Mouse (Mus musculus) heart, embryonic 16.5 days (tissue): ENCODE measurements around the gene Cyp2c23. TPM values are rescaled to one million over a fixed set of nuclear protein-coding genes. Genes with fewer than 3 reads are reported as not detected.

Source experiments
- ATAC-seq: fragments of 200-750 bp; cut with Nextera tagmentation; replicated peaks from 2 replicates; pipeline ENCODE4 v1.8.0; 2017; ENCODE audit warnings: moderate number of reproducible peaks; ENCODE audit not compliant: insufficient read depth, low FRiP score; ENCODE audit errors: extremely low read depth
- H3K27ac ChIP-seq: fragments of 300-500 bp; sonication (generic); 2 replicates; pipeline ENCODE4 v1.5.1; 2014; ENCODE audit warnings: mild to moderate bottlenecking, low read length, control low read depth, moderate library complexity
- H3K27me3 ChIP-seq: fragments of 300-500 bp; sonication (generic); 2 replicates; pipeline ENCODE4 v1.6.1; 2014; ENCODE audit warnings: low read length, mixed read lengths; ENCODE audit not compliant: control insufficient read depth, insufficient read depth
- H3K36me3 ChIP-seq: fragments of 300-500 bp; sonication (generic); 2 replicates; pipeline ENCODE4 v1.6.1; 2014; ENCODE audit not compliant: control insufficient read depth, insufficient read depth
- H3K4me1 ChIP-seq: fragments of 300-500 bp; sonication (generic); 2 replicates; pipeline ENCODE4 v1.6.1; 2014; ENCODE audit warnings: low read length, mixed read lengths; ENCODE audit not compliant: control insufficient read depth, insufficient read depth
- H3K4me2 ChIP-seq: fragments of 300-500 bp; sonication (generic); 2 replicates; pipeline ENCODE4 v1.6.1; 2014; ENCODE audit warnings: low read depth, mild to moderate bottlenecking, control low read depth, low read length
- H3K4me3 ChIP-seq: fragments of 300-500 bp; sonication (generic); 2 replicates; pipeline ENCODE4 v1.5.1; 2014; ENCODE audit warnings: mild to moderate bottlenecking, control low read depth, low read length
- H3K9ac ChIP-seq: fragments of 300-500 bp; sonication (generic); 2 replicates; pipeline ENCODE4 v1.6.1; 2014; ENCODE audit warnings: low read length, control low read depth
- H3K9me3 ChIP-seq: fragments of 300-500 bp; sonication (generic); replicated peaks from 2 replicates; pipeline ENCODE4 v1.6.1; 2016; ENCODE audit warnings: low read length; ENCODE audit not compliant: control insufficient read depth
- WGBS: fragments of 180-500 bp; shearing (Covaris S2); extraction: QIAGEN DNeasy Blood & Tissue Kit; methylation state at CpG from one replicate; pipeline ENCODE4 v1.1.7; 2014; 5-methylcytosine and 5-hydroxymethylcytosine counted together
- polyA plus RNA-seq: library from polyadenylated mRNA; unstranded; fragments of >200 nt; fragmentation: Nextera tagmentation; extraction: Ambion mirVana; gene quantifications from 2 replicates; pipeline ENCODE4 v1.2.1, GENCODE M21; 2015

Gene Cyp2c23
- polyA plus RNA-seq, 1 experiment from 2014 or later, result not detected

DNA sequence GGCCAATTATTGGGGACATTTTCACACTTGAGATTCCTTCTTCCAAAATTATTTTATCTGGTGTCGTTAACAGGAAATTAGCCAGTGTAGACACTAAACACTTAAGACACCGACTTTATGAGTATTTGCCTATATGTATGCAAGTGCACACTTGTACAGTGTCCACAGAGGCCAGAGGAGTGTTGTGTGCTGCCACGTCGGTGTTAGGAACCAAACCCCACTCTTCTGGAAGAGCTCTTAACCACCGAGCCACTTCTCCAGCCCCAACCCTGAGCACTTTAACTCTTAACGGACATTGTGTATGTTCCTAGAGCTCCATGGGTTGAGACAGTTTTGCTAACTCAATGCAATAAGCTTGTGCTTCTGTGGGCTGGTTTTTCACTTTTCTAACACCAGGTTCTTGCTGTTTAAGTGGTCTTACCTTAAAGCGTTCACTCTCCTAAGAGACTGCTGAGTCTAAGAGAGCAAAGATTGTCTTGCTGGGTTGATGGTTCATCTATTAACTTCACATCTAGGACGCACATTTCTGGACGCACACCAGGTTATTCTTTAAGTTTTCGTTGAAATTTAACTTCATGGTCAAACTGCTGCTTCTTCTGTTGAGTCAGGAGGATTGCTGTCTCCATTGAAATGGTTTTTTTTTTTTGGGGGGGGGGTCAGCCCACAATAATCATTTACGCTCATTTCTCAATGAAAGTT lies 3.2 kb upstream of the Cyp2c23 start:
- 85% methylated on average over 11 of the region's 11 CpGs for WGBS

DNA sequence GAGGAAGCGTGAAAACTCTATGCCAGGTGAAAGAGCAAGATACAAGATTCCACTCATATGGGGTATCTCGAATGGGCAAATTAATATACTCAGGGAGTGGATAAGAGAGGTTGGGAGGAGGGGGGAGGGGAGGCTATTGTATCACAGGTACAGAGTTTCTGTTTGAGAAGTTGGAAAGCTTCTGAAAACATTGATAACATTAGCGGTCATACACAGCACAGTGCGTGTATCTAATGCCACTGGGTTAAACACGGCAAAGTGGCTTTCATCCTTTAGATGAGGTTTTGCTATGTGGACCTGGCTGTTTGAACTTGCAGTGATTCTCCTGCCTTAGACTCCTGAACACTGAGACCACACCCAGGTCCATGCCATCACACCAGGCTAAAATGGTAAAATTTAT lies 1.0 kb upstream of the Cyp2c23 start:
- no peak overlapping the region for H3K4me2 ChIP-seq
- H3K9ac ChIP-seq, result no peak overlapping the region
- no peaks in the 10 kb centered on the region for H3K9me3 ChIP-seq
- no peak overlapping the region for H3K27ac ChIP-seq
- H3K27me3 ChIP-seq, result no peaks in the 10 kb centered on the region
- no peak overlapping the region for H3K4me3 ChIP-seq
- H3K36me3 ChIP-seq, result no peaks in the 10 kb centered on the region
- H3K4me1 ChIP-seq, result no peaks in the 10 kb centered on the region
- WGBS, result 79% methylated on average over 5 of the region's 5 CpGs
- ATAC-seq, result no peak

More for the DNA sequence above, 3.2 kb upstream of the Cyp2c23 start:
- no peak overlapping the region for H3K27ac ChIP-seq
- H3K9ac ChIP-seq, result no peak overlapping the region
- no peaks in the 10 kb centered on the region for H3K27me3 ChIP-seq
- no peak overlapping the region for H3K4me3 ChIP-seq
- H3K36me3 ChIP-seq, result no peaks in the 10 kb centered on the region; the same call in 1 of the 2 replicates
- H3K9me3 ChIP-seq, result no peaks in the 10 kb centered on the region
- no peak for ATAC-seq
- H3K4me2 ChIP-seq, result no peak overlapping the region
- no peaks in the 10 kb centered on the region for H3K4me1 ChIP-seq

DNA sequence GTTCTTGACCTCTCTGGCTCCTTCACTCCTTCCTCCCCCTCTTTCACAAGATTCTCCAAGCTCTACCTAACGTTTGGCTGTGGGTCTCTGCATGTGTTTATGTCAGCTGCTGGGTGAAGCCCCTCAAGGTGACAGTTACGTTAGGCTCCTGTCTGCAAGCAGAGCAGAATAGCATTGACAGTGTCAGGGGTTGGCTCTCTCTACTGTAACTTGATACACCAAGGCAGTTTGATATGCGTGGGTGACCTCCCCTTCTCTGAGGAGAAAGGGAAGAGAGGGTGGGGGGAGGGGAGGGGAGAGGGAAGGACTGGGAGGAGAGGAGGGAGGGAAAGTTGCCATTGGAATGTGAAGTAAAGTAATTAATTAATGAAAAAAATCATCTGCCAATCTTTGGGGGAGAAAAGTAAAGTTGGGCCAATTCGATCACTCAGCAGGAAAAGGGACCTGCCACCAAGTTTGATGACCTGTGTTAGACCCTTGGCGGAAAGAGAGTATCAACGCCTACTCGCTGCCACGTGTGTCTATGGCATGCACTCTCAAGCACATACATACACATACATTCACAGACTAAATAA lies 2.0 kb downstream of the Cyp2c23 start:
- no peak for ATAC-seq
- H3K9me3 ChIP-seq, result no peaks in the 10 kb centered on the region
- 59% methylated on average over 8 of the region's 8 CpGs for WGBS

DNA sequence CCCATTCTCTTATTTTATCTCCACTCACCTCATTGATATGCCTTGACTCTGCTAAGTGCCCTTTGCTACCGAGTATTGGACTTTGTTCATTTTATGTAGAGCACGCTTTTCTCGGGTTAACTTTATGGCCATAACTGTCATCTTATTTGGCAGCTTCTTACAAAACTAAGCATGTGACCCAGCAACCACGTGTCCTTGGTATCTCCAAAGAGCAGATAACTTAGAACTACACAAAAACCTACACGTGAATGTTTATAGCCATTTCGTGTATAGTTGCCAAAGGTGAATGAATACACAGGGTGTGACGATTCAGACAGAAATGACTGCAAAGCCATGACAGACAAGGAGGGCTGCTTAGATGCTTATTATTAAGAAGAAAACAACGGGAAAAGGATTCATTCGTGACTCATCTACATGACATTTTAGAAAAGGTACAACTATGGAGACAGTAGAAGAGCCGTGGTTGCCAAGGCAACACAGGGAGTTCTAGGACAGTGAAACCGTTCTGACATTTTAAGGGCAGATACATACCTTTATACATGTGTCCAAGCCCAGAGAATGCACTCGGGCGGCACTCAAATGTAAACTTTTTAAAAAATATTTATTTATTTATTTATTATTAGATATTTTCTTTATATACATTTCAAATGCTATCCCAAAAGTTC lies 4.0 kb downstream of the Cyp2c23 start:
- no peaks in the 10 kb centered on the region for H3K4me1 ChIP-seq
- no peaks in the 10 kb centered on the region for H3K9me3 ChIP-seq
- no peaks in the 10 kb centered on the region for H3K27me3 ChIP-seq
- 77% methylated on average over 13 of the region's 13 CpGs for WGBS
- H3K9ac ChIP-seq, result no peak overlapping the region
- H3K4me3 ChIP-seq, result no peak overlapping the region
- no peak overlapping the region for H3K4me2 ChIP-seq
- ATAC-seq, result no peak
- no peak overlapping the region for H3K27ac ChIP-seq
- no peaks in the 10 kb centered on the region for H3K36me3 ChIP-seq

More for the DNA sequence above, 2.0 kb downstream of the Cyp2c23 start:
- Histone ChIP-seq H3K9ac (no peak overlapping the region), H3K27ac (no peak overlapping the region), H3K4me1 (no peaks in the 10 kb centered on the region), H3K4me3 (no peak overlapping the region), H3K36me3 (no peaks in the 10 kb centered on the region), H3K27me3 (no peaks in the 10 kb centered on the region), H3K4me2 (no peak overlapping the region)

DNA sequence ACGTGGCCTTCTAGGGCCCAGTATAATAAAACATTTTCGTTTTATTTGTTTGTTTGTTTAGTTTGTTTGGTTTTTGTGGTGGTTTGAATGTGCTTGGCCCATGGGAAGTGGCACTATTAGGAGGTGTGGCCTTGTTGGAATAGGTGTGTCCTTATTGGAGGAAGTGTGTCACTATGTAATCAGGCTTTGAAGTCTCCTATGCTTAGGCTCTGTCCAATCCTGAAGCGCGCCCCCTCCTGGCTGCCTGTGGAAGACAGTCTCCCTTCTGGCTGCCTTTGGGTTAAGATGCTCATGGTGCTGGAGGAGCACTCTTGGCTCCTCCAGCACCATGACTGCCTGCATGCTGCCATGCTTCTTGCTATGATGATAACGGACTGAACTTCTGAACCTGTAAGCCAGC lies 5.9 kb downstream of the Cyp2c23 start:
- no peak for ATAC-seq
- H3K4me3 ChIP-seq, result no peak overlapping the region
- no peaks in the 10 kb centered on the region for H3K9me3 ChIP-seq
- H3K27ac ChIP-seq, result no peak overlapping the region
- 62% methylated on average over 5 of the region's 5 CpGs for WGBS
- H3K9ac ChIP-seq, result no peak overlapping the region
- H3K27me3 ChIP-seq, result no peaks in the 10 kb centered on the region
- H3K36me3 ChIP-seq, result no peaks in the 10 kb centered on the region
- H3K4me2 ChIP-seq, result no peak overlapping the region
- no peaks in the 10 kb centered on the region for H3K4me1 ChIP-seq

DNA sequence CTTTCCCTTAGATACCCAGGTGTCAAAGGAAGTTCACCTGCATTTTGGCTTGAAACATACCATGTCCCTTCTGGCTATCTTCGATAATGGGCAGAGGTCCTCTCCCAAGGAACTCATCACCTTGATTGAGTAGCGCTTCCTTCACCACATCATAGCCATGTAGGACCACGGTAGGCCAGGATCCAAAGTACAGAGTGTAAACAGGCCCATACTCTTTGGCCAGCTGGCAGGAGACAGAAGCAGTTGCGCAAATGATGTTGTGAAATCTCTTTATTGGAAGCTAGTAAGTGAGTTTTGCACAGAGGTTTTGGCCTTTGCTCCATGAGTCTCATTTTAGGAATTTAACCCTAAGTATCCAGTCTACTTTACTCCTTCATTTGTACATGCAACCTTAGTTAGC lies 7.5 kb downstream of the Cyp2c23 start:
- 71% methylated on average over 4 of the region's 4 CpGs for WGBS
- no peak for ATAC-seq
- no peaks in the 10 kb centered on the region for H3K4me1 ChIP-seq

DNA sequence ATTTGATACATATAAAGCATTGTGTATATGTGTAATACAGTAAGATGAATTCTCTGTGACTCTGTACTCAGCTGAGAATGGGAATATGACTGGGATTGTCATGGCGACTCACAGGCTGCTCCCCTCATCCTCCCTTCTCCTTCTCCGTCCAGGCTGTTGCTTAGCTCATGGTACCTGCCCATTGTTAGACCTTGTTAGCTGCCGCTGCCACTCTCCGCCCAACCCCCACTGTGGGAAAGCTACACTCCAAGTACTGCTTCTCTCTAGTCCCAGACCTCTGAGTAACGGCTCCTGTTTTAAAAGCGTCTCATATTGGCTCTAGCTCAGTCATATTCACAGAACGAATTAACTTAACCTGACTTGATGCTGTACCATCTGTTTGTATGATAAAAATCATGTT lies 9.3 kb downstream of the Cyp2c23 start:
- H3K9me3 ChIP-seq, result no peaks in the 10 kb centered on the region
- no peak overlapping the region for H3K9ac ChIP-seq
- H3K4me2 ChIP-seq, result no peak overlapping the region
- H3K27me3 ChIP-seq, result no peaks in the 10 kb centered on the region
- H3K36me3 ChIP-seq, result no peaks in the 10 kb centered on the region
- no peak for ATAC-seq
- H3K4me3 ChIP-seq, result no peak overlapping the region
- no peak overlapping the region for H3K27ac ChIP-seq
- H3K4me1 ChIP-seq, result no peaks in the 10 kb centered on the region
- WGBS, result 66% methylated on average over 7 of the region's 7 CpGs

More for the DNA sequence above, 7.5 kb downstream of the Cyp2c23 start:
- no peak overlapping the region for H3K9ac ChIP-seq
- H3K27me3 ChIP-seq, result no peaks in the 10 kb centered on the region
- no peaks in the 10 kb centered on the region for H3K36me3 ChIP-seq
- H3K9me3 ChIP-seq, result no peaks in the 10 kb centered on the region
- no peak overlapping the region for H3K27ac ChIP-seq
- no peak overlapping the region for H3K4me3 ChIP-seq
- no peak overlapping the region for H3K4me2 ChIP-seq

DNA sequence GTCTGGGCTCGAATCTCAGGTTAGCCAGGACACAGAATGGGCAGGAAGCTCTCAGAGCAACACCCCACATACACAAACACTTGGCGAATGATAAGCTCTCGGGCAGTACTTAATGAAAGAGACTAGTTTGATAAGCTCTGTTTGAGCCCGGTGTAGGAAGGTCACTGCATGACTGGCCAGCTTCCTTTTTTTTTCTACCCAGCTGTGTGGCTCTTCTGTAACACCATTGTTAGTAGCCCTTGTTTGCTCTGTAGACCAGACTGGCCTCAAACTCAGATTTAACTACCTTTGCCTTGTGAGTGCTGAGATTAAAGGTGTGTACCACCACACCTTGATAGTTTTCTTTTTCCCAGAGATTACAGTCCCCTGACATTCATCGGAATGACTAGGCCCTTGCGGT lies 15.1 kb downstream of the Cyp2c23 start:
- H3K36me3 ChIP-seq, result no peaks in the 10 kb centered on the region
- 42% methylated on average over 6 of the region's 6 CpGs for WGBS

DNA sequence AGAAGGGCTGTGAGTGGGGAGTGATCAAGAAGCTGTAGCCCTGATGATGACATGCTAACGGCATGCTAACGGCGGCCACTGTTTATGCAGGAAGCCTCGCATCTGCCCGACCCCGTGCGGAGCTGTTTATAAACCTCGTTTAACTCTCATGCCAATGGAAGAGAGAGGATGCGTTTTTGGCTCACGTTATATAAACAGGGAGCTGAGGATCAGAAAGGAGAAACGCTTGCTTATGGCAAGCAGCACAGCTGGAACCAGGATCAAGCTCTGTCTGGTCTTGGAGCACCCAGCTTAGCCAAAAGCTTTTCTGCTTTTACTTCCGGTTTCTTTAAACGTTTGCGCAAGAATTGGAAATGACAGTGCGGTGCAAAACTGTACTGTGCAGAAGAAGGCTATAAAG lies 20.2 kb downstream of the Cyp2c23 start:
- H3K4me2 ChIP-seq, result no peak overlapping the region
- H3K27ac ChIP-seq, result no peak overlapping the region
- no peaks in the 10 kb centered on the region for H3K27me3 ChIP-seq
- H3K4me1 ChIP-seq, result no peaks in the 10 kb centered on the region
- 68% methylated on average over 15 of the region's 15 CpGs for WGBS
- ATAC-seq, result no peak
- no peak overlapping the region for H3K9ac ChIP-seq
- no peaks in the 10 kb centered on the region for H3K9me3 ChIP-seq
- H3K4me3 ChIP-seq, result no peak overlapping the region
- no peaks in the 10 kb centered on the region for H3K36me3 ChIP-seq

More for the DNA sequence above, 15.1 kb downstream of the Cyp2c23 start:
- ATAC-seq, result no peak
- no peaks in the 10 kb centered on the region for H3K9me3 ChIP-seq
- no peak overlapping the region for H3K4me3 ChIP-seq
- H3K27ac ChIP-seq, result no peak overlapping the region
- H3K9ac ChIP-seq, result no peak overlapping the region
- no peaks in the 10 kb centered on the region for H3K4me1 ChIP-seq
- H3K4me2 ChIP-seq, result no peak overlapping the region
- H3K27me3 ChIP-seq, result no peaks in the 10 kb centered on the region
